Mouse (Mus musculus): Measurements from ENCODE around the gene Vgll4. TPM values are rescaled to one million over a fixed set of nuclear protein-coding genes. Genes with fewer than 3 reads are reported as not detected.
"Not testable (repeated sequence)": the region's sequence is repeated elsewhere in the genome, so short reads cannot be mapped to it uniquely, and the experiment has no call there.

The Vgll4 gene
- polyA plus RNA-seq, 1 experiment from 2014 or later = 58.9 TPM

DNA sequence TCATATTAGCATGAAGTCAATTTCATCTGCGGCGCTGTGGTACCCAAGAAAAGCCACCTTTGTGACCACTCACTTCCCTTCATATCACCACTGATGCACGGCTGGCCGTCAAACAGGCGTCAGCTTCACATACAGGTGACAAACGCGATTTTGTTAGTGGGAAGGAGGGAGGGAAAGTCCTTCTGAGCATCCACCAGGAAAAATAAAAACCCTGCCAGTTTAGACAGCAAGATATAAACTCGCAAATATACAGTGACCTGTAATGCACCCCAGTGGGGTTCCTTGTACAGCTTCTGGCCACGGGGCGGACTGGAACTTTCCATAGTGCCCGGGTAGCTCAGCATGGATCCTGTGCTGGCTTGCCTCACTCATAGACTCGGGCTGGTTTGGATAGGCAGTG, 78.0 kb downstream of the Vgll4 start:
- DNase-seq (ENCODE audit: low spot score) = no peak
- H3K9me3 ChIP-seq (replicated peaks; ENCODE audit: control insufficient read depth, low read length) = no peaks in the 10 kb centered on the region
- H3K27ac ChIP-seq (replicated peaks; ENCODE audit: low read depth, low read length) = no peak overlapping the region
- 74% methylated on average over 12 of the region's 12 CpGs for WGBS
- H3K27me3 ChIP-seq (ENCODE audit: control insufficient read depth, insufficient read depth, low read length) = no peaks in the 10 kb centered on the region
- H3K36me3 ChIP-seq (replicated peaks; ENCODE audit: control insufficient read depth, insufficient read depth, low read depth, low read length) = no peaks in the 10 kb centered on the region
- ATAC-seq (replicated peaks; ENCODE audit: insufficient number of reproducible peaks, low FRiP score, low TSS enrichment, low read depth) = no peak
- no peak overlapping the region for H3K4me3 ChIP-seq (ENCODE audit: low read depth, low read length)
- no peak overlapping the region for H3K4me2 ChIP-seq (ENCODE audit: low read depth, low read length)
- no peak overlapping the region for H3K9ac ChIP-seq (replicated peaks; ENCODE audit: low read length)
- peaks cover 13% of the 10 kb centered on the region for H3K4me1 ChIP-seq (ENCODE audit: control insufficient read depth, insufficient read depth, low read length)

DNA sequence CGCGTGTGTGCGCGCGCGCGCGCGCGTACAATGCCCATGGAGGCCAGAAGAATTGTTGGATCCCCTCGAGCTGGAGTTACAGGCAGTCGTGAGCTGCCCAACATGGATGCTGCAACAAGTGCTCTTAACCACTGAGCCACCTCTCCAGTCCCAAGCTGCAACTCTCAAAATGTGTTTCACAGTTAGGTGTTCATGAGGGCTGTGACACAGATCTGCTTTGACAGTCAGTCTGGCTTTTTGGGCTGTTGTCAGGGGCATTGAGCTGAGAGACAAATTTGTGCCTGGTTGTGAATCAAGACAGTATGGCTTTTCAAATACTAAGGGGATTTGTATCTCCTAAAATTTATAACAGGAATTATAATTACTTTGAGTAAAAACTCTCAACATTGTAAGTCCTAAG, 78.5 kb downstream of the Vgll4 start:
- WGBS = 92% methylated on average over 12 of the region's 12 CpGs
- no peak overlapping the region for H3K4me2 ChIP-seq (ENCODE audit: low read depth, low read length)
- H3K9ac ChIP-seq (replicated peaks; ENCODE audit: low read length) = no peak overlapping the region
- H3K36me3 ChIP-seq (replicated peaks; ENCODE audit: control insufficient read depth, insufficient read depth, low read depth, low read length) = no peaks in the 10 kb centered on the region
- no peak for DNase-seq (ENCODE audit: low spot score)
- no peaks in the 10 kb centered on the region for H3K9me3 ChIP-seq (replicated peaks; ENCODE audit: control insufficient read depth, low read length)
- no peak overlapping the region for H3K4me3 ChIP-seq (ENCODE audit: low read depth, low read length)
- no peak overlapping the region for H3K27ac ChIP-seq (replicated peaks; ENCODE audit: low read depth, low read length)
- no peak for ATAC-seq (replicated peaks; ENCODE audit: insufficient number of reproducible peaks, low FRiP score, low TSS enrichment, low read depth)
- H3K27me3 ChIP-seq (ENCODE audit: control insufficient read depth, insufficient read depth, low read length) = no peaks in the 10 kb centered on the region
- H3K4me1 ChIP-seq (ENCODE audit: control insufficient read depth, insufficient read depth, low read length) = peaks cover 13% of the 10 kb centered on the region

DNA sequence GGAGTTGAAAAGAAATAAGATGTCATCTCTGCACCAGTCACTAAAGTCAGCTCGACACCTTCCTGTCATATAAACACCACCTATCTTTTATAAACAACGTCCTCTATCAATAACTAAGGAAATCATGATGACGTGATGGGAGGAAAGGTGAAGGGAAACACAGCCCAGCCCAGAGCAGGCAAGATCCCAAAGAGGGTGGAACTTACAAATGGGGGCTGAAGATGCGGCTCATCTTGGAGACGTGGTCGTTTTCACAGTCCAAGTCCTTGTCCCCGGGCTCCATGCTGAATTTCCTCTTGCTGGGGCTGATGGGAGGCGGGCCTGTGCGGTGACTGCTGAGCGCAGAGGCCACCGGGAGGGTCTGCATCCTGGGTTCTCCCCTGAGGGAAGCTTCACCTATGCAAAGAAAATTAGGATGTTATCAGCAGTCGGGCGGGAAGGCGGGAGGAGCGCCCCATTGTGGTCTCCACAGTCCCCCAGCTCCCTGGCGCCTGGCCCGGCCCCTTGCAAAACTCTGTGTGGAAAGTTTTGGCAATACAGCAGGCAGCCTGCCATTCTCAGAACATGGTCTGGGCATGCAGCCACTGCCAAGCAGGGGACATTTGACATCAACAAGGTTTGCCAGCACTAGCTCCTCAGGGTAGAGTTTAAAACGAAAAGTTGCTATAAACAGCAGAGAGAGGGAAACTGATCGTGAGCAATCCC, 79.2 kb downstream of the Vgll4 start:
- Histone ChIP-seq H3K9me3 (replicated peaks; ENCODE audit: control insufficient read depth, low read length) (no peaks in the 10 kb centered on the region), H3K36me3 (replicated peaks; ENCODE audit: control insufficient read depth, insufficient read depth, low read depth, low read length) (no peaks in the 10 kb centered on the region), H3K4me1 (ENCODE audit: control insufficient read depth, insufficient read depth, low read length) (peaks cover 13% of the 10 kb centered on the region), H3K9ac (replicated peaks; ENCODE audit: low read length) (0 out of 2 replicates have a peak overlapping the region, but pooled peaks have one; percentile 13), H3K27me3 (ENCODE audit: control insufficient read depth, insufficient read depth, low read length) (no peaks in the 10 kb centered on the region), H3K4me3 (ENCODE audit: low read depth, low read length) (no peak overlapping the region), H3K27ac (replicated peaks; ENCODE audit: low read depth, low read length) (no peak overlapping the region), H3K4me2 (ENCODE audit: low read depth, low read length) (no peak overlapping the region)
- DNase-seq (ENCODE audit: low spot score) = no peak
- 49% methylated on average over 19 of the region's 19 CpGs for WGBS
- ATAC-seq (replicated peaks; ENCODE audit: insufficient number of reproducible peaks, low FRiP score, low TSS enrichment, low read depth) = no peak

DNA sequence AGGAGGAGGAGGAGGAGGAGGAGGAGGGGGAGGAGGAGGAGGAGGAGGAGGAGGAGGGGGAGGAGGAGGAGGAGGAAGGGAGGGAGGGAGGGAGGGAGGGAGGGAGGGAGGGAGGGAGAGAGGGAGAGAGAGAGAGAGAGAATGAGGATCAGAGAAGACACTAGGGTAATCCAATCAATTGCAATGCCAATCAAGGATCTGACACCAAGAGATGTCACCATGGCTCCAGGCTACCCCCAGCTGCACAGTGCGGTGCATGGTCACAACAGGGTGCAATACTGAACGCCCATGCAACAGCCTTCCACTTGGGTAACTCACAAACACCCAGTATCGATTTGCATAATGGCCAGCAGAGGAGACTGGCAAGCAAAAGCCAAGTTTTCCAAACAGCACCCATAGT, 79.8 kb downstream of the Vgll4 start:
- not testable (repeated sequence) for H3K36me3 ChIP-seq (replicated peaks; ENCODE audit: control insufficient read depth, insufficient read depth, low read depth, low read length); H3K9ac ChIP-seq (replicated peaks; ENCODE audit: low read length); DNase-seq (ENCODE audit: low spot score); H3K27ac ChIP-seq (replicated peaks; ENCODE audit: low read depth, low read length); H3K27me3 ChIP-seq (ENCODE audit: control insufficient read depth, insufficient read depth, low read length); H3K4me3 ChIP-seq (ENCODE audit: low read depth, low read length); ATAC-seq (replicated peaks; ENCODE audit: insufficient number of reproducible peaks, low FRiP score, low TSS enrichment, low read depth); H3K9me3 ChIP-seq (replicated peaks; ENCODE audit: control insufficient read depth, low read length); H3K4me2 ChIP-seq (ENCODE audit: low read depth, low read length)
- H3K4me1 ChIP-seq (ENCODE audit: control insufficient read depth, insufficient read depth, low read length) = peaks cover 13% of the 10 kb centered on the region
- WGBS = 72% methylated on average over 3 of the region's 3 CpGs

DNA sequence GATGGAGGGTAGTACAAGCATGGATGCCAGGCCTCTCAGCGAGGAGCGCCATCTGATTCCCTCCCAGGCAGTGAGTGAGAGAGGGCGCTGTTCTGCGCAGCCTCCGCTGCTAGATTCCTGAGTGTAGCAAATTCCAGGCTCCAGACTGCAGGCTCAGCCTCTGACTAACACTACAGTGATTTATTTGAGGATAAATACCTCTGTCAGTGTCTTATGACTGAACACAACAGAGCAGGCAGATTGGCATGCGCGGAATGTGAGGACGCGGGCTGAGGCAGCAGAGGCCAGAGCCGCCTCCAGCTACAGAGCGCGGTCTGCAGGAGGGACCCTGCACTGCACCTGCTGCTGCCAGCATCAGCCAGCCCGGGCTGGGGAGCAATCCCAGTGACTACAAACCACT, 80.9 kb downstream of the Vgll4 start:
- peak; percentile 82 for ATAC-seq (replicated peaks; ENCODE audit: insufficient number of reproducible peaks, low FRiP score, low TSS enrichment, low read depth)
- Histone ChIP-seq H3K27me3 (ENCODE audit: control insufficient read depth, insufficient read depth, low read length) (no peaks in the 10 kb centered on the region), H3K9ac (replicated peaks; ENCODE audit: low read length) (no peak overlapping the region), H3K4me3 (ENCODE audit: low read depth, low read length) (no peak overlapping the region), H3K27ac (replicated peaks; ENCODE audit: low read depth, low read length) (no peak overlapping the region; the same call in 1 of the 2 replicates), H3K4me1 (ENCODE audit: control insufficient read depth, insufficient read depth, low read length) (peaks cover 13% of the 10 kb centered on the region), H3K9me3 (replicated peaks; ENCODE audit: control insufficient read depth, low read length) (no peaks in the 10 kb centered on the region), H3K36me3 (replicated peaks; ENCODE audit: control insufficient read depth, insufficient read depth, low read depth, low read length) (no peaks in the 10 kb centered on the region; the same call in 1 of the 2 replicates), H3K4me2 (ENCODE audit: low read depth, low read length) (no peak overlapping the region)
- 19% methylated on average over 13 of the region's 13 CpGs for WGBS
- peak; percentile 81 for DNase-seq (ENCODE audit: low spot score)

DNA sequence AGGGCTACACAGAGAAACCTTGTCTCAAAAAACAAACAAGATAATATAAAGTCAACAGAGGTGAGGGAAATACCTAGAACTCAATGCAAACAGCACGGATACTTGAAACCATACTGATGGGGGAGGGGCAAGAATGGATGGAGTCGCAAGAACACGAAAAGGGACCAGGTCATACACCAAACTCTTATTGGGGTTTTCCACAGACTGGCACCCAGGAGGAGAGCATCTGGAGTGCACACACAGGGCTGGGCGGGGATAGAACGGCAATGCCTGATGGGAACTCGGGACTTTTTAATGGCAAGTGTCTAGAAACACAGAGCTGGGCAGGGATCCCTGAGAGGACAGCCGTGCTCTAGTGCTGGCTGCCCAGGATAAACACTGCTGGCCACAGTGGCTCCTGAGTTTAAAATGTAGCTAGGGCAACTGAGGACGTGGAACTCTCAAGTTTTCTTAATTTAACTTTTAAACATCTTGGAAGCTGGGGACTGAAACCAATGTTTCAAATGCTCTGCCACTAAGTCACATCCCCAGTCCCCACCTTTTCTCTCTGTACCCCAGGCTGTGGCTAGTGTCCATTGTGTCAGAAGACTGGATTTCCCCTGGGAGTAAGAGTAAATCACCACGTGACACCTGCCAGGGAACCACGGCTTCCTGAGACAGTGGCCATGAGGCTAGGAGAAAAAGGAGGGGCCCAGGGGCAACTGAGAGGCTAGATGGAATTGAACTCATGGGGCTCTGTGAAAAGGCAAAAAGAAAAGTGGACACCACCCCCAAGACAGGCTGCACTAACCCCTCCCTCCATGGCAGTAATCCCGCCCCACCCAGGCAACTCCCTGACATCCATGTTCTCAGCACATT, 83.1 kb downstream of the Vgll4 start:
- no peaks in the 10 kb centered on the region; the same call in 1 of the 2 replicates for H3K36me3 ChIP-seq (replicated peaks; ENCODE audit: control insufficient read depth, insufficient read depth, low read depth, low read length)
- ATAC-seq (replicated peaks; ENCODE audit: insufficient number of reproducible peaks, low FRiP score, low TSS enrichment, low read depth) = no peak
- H3K4me2 ChIP-seq (ENCODE audit: low read depth, low read length) = no peak overlapping the region
- H3K27me3 ChIP-seq (ENCODE audit: control insufficient read depth, insufficient read depth, low read length) = no peaks in the 10 kb centered on the region
- H3K9me3 ChIP-seq (replicated peaks; ENCODE audit: control insufficient read depth, low read length) = no peaks in the 10 kb centered on the region
- peaks cover 15% of the 10 kb centered on the region for H3K4me1 ChIP-seq (ENCODE audit: control insufficient read depth, insufficient read depth, low read length)
- H3K27ac ChIP-seq (replicated peaks; ENCODE audit: low read depth, low read length) = 0 out of 2 replicates have a peak overlapping the region, but pooled peaks have one; percentile 6
- WGBS = 59% methylated on average over 11 of the region's 11 CpGs
- H3K9ac ChIP-seq (replicated peaks; ENCODE audit: low read length) = no peak overlapping the region
- no peak overlapping the region for H3K4me3 ChIP-seq (ENCODE audit: low read depth, low read length)
- DNase-seq (ENCODE audit: low spot score) = no peak

DNA sequence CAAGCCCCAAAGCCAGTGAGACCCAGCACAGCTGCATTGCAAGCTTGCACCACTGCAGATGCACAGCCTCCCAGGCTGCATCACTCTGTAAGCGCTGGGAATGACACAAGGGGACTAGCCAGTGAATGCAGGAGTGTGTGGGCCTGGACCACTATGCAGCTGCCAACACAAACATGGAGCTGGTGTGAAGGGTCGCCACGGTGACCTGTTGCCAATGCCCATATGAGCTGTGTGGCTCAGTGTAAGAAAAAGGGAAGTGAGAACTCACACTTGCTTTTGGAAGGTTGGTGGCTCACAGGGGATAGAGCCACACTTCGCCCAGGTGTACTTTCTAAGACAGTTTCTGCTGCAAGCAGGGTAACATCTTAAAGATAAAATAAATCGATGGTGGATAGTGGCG, 83.8 kb downstream of the Vgll4 start:
- Histone ChIP-seq H3K9ac (replicated peaks; ENCODE audit: low read length) (no peak overlapping the region), H3K27ac (replicated peaks; ENCODE audit: low read depth, low read length) (no peak overlapping the region), H3K4me2 (ENCODE audit: low read depth, low read length) (no peak overlapping the region), H3K36me3 (replicated peaks; ENCODE audit: control insufficient read depth, insufficient read depth, low read depth, low read length) (no peaks in the 10 kb centered on the region; the same call in 1 of the 2 replicates), H3K9me3 (replicated peaks; ENCODE audit: control insufficient read depth, low read length) (no peaks in the 10 kb centered on the region), H3K27me3 (ENCODE audit: control insufficient read depth, insufficient read depth, low read length) (no peaks in the 10 kb centered on the region), H3K4me1 (ENCODE audit: control insufficient read depth, insufficient read depth, low read length) (peaks cover 15% of the 10 kb centered on the region), H3K4me3 (ENCODE audit: low read depth, low read length) (no peak overlapping the region)
- ATAC-seq (replicated peaks; ENCODE audit: insufficient number of reproducible peaks, low FRiP score, low TSS enrichment, low read depth) (no peak), DNase-seq (ENCODE audit: low spot score) (no peak)
- 86% methylated on average over 6 of the region's 6 CpGs for WGBS

DNA sequence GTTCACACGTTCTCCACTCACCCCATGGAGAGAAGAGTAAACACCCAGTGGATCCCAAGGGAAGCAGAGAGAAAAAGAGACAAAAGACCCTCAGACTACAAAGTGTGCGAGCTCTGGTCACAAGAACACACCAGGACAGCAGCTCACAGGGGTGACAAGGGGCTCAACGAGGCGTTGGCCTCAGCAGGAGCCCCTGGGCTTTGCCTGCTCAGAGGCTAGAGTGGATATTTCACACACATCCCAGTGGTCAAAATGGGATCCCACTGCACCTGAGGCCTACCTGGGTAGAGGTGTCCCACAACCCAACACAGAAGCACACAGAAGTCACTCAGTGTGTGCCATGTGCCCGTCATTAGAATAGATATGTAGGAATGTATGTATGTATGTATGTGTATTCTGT, 84.7 kb downstream of the Vgll4 start:
- Histone ChIP-seq H3K9me3 (replicated peaks; ENCODE audit: control insufficient read depth, low read length) (no peaks in the 10 kb centered on the region), H3K4me1 (ENCODE audit: control insufficient read depth, insufficient read depth, low read length) (peaks cover 11% of the 10 kb centered on the region), H3K36me3 (replicated peaks; ENCODE audit: control insufficient read depth, insufficient read depth, low read depth, low read length) (no peaks in the 10 kb centered on the region; the same call in 1 of the 2 replicates), H3K27me3 (ENCODE audit: control insufficient read depth, insufficient read depth, low read length) (no peaks in the 10 kb centered on the region), H3K27ac (replicated peaks; ENCODE audit: low read depth, low read length) (no peak overlapping the region), H3K4me3 (ENCODE audit: low read depth, low read length) (no peak overlapping the region), H3K4me2 (ENCODE audit: low read depth, low read length) (no peak overlapping the region), H3K9ac (replicated peaks; ENCODE audit: low read length) (no peak overlapping the region)
- WGBS = 75% methylated on average over 5 of the region's 5 CpGs
- ATAC-seq (replicated peaks; ENCODE audit: insufficient number of reproducible peaks, low FRiP score, low TSS enrichment, low read depth) = no peak
- no peak for DNase-seq (ENCODE audit: low spot score)

Measured in embryonic facial prominence, embryonic 11.5 days (tissue).